Mouse (Mus musculus) gastrocnemius, adult 8-10 months (tissue): Measurements from ENCODE around the gene Crk. TPM values are rescaled to one million over a fixed set of nuclear protein-coding genes. Genes with fewer than 3 reads are reported as not detected.

Experiments
- DNase-seq, 2 experiments: peaks; one replicate each; pipeline ENCODE4 v3.0.0; 2022; ENCODE audit warnings: low spot score in 2 of 2
- total RNA-seq, 4 experiments: library from RNA; stranded (reverse); gene quantifications; 2 replicates each; pipeline ENCODE4 v1.2.4; 2022

Gene Crk
- 10 to 100 TPM; 48.7 to 68.4 (median 50.0) TPM for total RNA-seq

DNA sequence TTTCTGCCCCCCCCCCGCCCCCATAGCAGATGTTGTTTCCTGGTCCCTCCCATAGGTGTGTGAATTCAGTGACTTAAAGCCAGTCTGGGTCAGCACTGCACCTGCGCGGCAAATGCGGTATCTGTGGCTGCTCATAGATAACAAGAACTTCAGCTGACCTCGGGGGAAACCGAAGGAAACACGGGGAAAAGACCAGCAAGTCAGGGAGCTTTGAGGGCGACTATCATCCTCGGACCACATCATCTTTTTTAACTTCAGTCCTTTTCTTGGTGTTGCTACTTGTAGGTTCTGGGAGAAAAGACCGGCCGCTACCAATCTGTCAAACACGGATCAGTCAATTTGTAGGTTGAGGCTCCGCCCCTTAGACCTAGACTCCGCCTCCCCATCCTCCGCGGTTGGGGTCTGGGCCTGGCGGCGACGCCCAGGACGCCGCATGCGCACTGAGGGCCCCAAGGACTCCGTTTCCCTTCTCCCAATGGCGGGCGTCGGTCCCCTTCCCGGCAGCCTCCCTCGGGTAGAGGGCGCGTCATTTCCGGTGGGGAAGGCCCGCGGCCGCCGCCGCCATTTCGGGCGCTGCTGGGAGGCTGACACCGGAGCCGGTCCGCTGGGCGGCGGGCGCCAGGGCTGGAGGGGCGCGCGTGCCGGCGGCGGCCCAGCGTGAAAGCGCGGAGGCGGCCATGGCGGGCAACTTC, at the start of gene Crk:
Gene Crk (plus strand): TSS at position 513 of the 692 bp plus-strand sequence.
- peak; percentile 97 to 98 for DNase-seq

DNA sequence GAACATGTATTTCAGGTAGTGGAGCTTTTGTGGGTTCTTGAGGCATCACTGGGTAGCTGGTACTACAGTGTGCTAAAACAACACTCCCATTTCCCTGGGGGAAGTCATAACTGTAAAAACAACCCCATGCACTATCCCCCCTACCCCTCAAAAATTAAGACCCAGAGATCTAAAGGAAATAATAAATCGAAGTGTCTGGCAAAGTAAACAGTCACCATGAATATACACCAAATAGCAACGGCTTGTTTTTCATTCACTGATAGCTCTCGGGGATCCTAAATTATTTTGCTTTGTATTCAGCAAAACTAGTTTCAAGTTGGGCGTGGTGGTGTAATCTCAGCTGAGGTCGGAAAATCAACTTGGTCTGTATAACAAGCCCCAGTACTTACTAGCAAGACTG, 49.0 kb upstream of the Crk start:
- DNase-seq = no peak

DNA sequence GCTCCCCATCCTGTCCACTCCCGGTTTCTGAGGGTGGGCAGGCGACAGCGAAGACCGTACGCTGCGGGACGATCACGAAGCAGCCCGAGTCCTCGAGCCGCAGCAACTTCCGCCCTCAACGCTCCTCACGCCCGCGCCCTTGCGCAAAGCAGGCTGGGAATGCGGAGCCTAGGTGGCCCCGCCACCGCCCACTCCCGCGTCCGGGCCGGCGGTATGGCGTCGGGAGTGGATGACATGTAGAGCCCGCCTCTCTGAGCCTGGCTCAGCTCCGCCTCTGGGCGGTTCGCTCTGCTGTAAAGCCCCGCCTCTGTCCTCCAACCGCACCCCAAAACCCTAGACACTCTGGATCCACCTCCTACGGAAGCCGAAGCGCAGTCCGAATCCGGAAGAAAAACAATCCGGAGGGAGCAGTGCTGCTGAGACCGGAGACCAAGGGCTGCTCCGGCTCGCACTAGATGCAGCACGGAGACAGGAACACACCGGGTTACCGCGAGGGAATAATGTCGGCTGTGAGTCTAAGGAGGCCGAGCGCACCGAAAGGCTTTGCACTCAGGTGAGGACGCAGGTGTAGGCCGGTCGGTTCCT, 48.3 kb upstream of the Crk start, which contains the start of gene Inpp5k:
Gene Inpp5k (plus strand): TSS at position 344 of the 585 bp plus-strand sequence.
- peak; percentile 94 to 96 for DNase-seq

DNA sequence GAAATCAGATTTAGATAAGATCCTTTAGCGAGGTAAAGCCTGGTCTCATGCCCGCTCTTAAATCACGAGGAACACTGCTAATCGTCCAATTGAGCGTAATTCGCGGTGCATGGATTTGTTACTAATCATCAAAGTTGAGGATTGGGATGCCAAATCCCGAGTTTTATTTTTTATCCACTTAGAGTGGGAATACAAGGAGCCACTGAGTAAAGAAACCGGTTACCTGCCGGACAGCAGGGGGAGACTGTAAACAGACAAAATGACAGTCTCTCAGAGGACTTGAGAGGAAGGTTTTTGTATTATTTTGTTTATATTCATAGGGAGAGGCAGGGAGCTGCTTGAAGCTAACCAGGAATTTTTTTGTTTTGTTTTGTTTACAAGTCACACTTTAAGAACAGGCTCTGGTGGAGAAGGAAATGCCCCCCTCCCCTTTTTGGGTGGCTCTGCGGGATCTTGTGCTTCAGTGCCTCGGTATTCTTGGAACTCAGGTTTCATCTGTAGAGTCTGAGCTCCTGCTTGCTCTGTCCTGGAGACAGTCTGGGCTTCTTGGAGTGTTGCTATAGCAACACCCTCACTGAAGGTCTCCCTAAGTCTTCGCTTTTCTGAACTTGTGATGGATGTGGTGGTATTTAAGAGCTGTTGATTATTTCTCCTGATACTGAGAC, 47.4 kb upstream of the Crk start:
- no peak for DNase-seq

DNA sequence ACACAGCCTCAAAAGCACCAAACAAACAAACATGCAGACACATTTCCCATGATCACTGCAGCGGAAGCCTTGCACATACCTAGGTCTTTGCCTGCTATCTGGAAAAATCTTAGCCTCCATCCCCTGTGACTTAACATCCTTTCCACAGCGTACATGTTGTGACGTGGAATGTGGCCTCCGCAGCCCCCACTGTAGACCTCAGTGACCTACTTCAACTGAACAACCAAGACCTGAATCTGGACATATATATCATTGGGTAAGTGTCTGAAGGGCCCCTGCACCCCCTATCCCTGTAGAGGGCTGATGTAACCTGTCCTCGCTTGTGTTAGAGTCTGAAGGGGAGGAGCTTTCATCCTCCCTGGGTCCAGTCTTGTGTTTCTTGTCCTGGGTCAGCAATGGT, 46.1 kb upstream of the Crk start:
- no peak for DNase-seq

DNA sequence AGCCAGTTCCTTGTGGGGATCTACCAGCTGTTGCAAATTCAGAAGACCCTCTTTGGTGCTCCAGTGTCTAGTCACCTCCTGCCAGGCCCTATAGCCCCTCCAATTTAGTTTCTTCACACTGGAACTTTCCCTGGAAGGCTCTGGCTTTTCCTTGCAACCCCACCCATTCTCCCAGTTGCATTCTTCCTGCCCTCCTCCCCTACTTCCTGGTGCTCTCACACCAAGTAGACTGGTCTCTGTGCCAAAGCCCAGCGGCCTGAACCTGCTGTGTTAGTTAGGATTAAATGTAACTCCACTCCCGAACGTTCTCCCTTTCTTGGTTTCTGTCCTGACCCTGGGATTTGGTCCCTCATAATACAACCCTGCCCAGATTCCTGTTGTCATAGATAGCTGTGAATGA, 44.3 kb upstream of the Crk start:
- DNase-seq = no peak

DNA sequence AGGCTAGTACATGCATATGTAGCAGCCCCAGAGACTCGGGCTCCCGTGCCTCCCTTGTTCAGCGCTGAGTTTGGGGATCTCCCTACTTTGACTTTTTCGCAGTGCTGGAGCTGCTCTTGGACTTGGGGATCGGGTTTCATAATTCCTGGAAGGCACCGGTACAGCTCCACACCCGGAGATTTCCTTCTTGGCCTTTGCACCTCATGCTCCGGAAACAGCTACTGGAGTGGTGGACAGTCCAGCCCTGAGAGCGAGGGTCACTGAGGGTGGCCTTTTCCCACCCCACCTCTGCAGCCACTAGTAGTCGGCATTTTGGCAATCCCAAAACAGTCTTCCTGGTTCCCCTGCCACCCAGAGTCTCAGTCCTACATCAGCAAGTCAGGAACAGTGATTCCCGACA, 43.7 kb upstream of the Crk start:
- peak in 1 of 2 experiments; percentile 51 for DNase-seq

DNA sequence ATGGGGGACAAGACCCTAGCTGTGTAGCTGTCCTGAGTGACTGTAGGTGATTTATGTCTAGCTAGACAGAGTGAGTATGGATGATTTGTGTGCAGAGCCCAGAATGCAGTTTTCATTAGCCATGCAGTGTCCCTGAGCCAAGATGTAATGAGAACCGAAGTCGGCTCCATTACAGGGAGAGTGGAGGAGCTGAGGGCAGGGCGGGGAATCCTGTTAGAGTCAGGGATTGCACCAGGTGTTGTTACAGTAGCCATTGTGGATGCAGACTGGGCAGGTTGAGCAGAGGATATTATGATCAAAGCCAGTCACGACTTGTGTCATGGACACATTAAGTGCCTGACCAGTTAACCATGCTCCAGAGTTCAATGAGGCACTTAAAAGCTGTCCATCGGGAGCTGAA, 35.7 kb upstream of the Crk start:
- no peak for DNase-seq

DNA sequence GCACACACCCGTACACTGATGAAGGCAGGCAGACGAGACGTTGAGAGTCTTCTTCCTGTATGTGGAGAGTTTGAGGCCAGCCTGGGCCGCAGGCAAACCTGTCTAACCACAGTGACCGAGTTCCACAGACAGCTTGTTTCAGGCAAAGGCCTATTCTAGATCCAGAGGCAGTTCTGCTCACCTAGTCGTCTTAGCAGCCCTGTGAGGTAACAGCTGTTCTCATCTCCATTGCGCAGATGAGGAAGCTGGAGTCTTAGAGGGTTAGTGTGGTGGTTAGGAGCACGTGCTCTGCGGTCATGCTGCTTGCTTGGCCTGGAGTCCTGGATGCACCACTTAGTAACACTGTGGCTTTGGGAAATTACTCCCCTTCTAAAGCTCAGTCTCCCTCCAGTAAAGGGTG, 34.4 kb upstream of the Crk start:
- DNase-seq = no peak

DNA sequence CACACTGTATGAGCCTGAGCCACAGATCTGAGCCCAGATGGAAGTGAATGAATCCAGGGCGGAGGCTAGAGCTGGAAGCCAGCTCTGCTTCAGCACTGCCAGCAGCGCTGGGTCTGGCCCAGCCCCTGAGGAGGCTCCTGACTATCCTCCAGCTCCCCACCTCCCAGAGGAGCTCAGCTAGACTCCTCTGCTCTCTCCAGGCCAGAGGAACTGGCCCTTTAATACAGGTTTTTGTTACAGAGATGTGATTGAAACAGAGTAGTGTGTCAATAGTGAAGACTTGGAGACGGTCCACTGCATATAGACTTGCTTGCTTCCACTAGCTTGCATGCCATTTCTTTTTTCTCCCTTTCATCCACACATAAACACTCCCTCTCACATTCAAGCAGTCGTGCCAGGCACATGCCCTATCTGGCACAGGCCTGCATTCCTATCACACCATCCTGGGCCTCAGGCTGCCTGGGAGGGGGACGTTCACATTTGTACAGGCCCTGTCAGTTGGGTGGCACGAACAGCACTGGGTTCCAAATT, 31.3 kb upstream of the Crk start:
- peak; percentile 59 to 74 for DNase-seq

DNA sequence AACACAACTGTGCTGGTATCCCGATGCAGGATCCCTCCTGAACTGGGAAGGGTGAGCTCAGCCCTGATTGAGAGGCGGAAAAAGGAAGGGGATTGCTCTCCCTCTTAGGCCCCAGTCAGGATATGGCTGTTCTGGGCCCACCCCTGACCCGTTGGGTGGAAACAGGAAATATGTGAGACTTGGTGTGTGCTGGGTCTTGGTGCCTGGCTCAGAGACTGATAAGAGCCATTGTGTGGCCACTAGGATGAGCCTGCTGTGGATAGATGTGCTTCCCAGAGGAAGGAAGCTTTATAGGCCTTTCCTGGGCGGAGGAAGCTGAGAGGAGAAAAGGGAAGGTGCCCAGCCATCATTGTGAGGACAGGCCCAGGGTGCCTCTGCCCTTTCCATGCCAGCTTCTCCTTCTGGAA, 29.9 kb upstream of the Crk start:
- no peak for DNase-seq

DNA sequence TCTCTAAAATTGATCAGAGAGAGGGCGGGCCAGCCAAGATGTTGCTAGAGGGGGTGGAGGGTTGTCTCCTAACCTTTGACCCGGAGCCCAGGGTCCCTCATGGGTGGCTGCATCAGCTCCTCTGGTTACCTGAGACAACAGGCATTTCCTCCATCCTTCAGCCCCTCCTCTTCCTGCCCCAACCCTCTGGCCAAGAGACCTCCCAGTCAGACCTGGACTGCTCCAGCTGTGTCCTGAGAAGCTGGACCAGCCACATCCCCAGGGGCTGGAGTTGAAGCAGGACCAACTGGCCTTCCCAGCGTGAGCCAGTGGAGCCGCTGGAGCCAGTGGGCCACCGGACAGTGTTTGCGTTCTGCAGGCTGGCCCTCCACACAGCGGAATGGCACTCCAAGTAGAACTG, 28.7 kb upstream of the Crk start, which contains the start of gene Myo1c:
Gene Myo1c (plus strand): TSS at position 194 of the 400 bp plus-strand sequence.
- peak; percentile 62 to 71 for DNase-seq

DNA sequence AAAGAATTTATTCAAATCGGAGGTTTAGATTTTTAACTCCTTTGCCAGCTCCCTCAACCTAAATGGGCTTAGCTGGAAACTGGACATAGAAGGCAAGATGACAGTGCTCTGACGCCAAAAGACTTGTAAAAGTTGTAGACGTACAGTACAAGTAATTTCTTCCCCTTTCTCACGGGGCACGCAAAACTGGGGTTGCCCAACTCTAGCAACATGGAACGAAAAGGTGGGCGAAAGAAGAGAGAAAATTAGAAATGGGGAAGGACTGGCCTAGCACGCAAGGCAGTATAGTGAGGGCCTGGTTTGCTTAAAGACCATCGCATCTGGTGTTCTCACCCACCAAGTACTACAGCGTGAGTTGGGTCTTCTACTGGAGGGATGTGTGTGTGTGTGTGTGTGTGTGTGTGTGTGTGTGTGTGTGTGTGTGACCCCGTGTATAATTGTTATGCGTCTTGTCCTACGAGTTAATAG, 28.1 kb upstream of the Crk start:
- no peak for DNase-seq

DNA sequence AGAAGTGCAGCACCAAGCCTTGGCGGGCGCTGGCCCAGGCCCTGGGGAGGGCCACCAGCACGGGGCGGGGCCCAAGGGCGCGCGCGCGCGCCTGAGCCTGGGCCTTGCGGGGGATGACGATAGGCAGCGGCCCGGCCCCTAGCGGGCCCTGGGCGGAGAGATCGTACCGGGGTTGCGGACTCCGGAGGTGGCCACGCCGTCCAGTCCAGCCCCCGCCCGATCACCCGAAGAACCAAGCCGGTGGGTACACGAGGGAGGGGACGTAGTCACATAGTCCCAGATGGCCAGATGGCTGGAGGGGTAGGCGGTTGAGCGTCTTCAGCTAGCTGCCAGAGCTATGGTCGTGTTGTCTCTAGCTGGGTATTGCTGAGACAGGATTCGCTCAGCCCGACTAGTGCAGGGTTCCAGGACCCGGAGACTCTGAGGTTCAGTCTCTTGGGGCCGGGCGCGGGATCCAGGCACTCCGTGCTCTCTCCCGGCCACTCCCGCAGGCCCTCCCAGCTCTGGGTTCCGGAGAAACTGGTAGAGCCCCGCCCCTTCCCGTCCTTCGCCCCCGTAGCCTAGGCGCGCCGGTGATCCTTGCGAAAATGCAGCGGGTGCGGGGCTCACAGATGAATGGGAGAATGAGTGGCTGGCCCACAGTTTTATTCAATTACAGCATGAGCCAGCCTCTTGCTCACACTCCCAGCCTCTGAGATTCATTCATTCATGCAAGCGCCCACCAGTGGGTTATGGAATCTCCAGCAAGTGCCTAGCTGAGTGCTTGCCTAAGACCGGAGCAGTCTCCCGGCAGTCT, 27.4 kb upstream of the Crk start:
- peak; percentile 74 to 80 for DNase-seq

DNA sequence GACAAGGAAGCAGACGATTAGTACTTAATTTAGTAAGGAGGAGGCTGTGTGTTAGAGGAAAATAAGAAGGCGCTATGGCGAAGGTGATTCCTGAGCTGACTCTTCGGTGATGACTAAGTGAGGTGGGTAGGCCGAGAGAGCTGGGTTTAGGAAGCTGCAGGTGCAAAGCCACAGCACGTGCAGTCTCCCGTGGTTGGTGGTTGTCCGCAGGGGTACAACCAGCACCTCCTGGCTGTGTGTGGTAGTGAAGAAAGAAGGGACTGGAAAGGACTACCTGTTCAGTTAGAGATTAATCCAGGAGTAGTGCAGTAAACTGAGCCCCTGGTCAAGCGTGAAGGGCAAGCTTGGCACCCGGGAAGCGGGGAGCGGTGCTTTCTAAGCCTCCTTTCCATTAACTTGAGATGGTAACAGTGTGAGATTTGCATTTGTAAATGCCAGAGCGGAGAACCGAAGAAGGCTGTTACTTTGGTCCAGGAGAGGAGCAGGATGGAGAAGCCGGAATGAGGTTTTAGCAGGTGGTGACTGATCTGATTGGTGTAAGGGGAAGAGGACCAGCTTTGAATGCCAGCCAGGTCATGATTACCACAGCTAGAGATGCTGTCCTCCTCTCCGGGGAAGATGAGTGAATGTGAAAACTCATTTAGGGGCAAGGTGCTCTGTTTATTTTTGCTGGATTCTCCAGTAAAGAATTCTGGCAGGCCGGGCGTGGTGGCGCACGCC, 26.7 kb upstream of the Crk start:
- no peak for DNase-seq

DNA sequence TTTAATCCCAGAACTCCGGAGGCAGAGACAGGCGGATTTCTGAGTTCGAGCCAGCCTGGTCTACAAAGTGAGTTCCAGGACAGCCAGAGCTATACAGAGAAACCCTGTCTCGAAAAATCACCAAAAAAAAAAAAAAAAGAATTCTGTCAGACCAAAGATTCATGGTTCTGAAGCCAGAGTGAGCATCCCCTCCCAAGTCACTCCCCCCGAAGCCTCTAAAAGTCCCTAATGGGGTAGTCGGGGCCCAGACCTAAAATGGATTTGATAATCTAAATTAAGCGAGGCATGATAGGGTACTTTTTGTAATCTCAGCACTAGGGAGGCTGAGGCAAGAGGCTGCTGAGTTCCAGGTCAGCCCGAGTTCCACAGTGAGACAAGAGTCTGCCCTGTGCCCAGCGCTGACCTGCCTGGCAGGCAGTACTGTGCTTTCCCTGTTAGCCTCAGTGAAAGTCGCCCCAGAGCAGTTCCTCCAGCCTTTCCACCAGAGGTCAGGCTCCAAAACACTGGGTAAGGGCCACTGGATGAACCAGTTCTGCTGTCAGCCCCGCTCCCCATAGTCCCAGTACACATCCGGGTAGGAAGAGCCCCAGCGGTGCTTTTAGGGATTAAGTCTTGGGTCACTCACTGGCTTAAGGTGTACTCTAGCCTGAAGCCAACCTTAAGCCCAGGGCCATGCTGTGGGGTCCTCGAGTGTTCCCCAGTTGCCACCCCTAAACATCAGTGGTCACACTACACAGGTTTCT, 25.9 kb upstream of the Crk start:
- DNase-seq = no peak

DNA sequence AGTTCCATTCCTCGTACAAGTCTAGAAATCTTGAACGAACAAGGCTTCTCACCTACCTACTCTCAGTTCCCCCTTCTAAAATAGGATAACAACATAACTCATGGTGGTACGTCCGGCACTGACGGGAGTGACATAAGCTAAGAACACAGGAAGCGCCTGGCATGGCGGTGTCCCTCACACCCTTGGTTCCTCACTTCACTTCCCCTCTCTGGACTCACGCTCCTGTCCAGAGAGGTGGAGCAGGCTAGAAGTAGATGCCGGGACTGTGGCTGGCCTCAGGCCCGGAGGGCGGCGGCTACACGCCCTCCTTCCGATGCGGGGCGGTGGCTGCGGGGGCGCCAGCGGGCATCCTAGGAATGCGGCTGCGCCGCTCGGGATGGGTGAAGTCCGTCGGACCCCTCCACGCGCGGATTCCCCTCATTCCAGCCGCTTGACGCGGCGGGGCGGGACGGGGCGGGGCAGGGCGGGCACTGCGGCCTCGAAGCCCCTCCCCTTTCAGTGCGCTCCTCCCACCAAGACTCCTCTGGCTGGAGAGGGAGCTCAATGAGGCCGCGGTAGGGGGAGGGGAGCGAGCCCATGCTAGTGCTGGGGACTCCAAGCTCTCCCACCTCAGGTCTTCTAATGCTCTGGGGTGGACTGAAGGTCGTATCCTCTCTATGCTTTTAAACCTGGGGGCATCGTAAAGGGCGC, 25.1 kb upstream of the Crk start:
- DNase-seq = peak; percentile 44 to 73

DNA sequence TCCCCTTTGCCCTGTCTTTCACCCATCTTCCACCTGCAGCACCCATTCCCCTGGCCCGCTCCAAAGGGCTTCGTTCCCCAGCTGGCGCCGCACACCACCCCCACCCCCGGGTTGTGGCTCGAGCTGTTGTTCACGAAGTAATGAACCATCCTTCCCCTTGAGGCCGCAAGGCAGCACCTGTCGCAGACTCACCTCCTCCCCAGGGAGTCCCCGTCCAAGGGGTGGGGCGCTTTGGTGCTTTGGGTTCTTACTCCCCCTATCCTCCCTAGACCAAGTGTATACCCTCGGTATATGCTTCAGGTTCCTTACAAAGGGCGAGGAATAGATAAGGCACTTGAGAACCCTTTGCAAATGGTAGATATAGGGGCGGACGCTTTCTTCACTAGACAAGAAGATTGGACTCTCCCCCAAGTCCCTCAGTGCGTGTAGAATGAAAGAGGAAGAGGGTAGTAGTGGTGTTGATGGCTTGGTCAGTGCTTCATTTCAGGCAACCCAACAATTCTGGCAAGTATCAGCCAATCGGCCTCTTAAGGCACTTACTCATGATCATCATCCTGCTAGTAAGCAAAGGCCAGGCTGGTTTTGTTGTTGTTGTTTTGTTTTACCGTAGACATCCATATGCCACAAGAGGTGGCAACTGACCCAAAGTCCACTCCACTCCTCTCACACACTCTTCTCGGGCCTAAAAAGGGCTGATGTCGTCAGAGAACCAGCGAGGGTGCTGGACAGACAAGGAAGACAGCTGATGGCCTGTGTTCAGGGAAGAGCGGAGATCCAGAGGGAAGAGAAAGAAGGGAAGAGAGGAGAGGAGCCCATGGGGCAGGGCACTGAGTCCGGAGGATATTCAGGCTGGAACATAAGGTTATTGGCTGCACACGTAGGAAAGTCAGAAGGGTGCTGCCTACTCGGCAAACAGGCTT, 24.3 kb upstream of the Crk start:
- no peak for DNase-seq
